Mouse (Mus musculus) spleen, adult 2 months (tissue): ENCODE results near the gene Per1.

Experiments
- CTCF ChIP-seq: fragments of 200-500 bp; IDR thresholded peaks from 2 replicates; pipeline ENCODE4 v1.5.1; 2011; ENCODE audit warnings: mild to moderate bottlenecking, inconsistent platforms; ENCODE audit not compliant: insufficient read depth, insufficient read length, insufficient replicate concordance; ENCODE audit errors: extremely low read depth
- POLR2A ChIP-seq: fragments of 200-500 bp; IDR thresholded peaks from 2 replicates; pipeline ENCODE4 v1.6.1; 2011; ENCODE audit warnings: low read depth, low read length, inconsistent platforms

DNA sequence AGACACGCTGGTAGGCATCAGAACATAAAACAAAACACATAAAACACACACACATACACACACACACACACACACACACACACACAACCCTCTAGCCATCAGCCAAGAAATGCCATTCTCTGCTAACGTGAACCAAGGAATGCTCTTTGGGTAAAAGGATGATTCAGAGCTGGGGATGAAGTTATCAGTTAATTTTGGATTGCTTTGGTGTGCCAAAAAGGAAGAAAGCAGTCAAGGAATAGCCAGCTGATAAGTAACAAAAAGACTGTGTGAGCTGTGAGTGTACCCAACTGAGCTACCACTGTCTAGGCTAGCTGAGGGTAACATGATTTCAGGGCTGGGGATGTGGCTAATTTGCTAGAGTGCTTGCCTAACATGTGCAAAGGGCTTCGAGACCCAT, 19.0 kb downstream of the Per1 start:
- TF ChIP-seq POLR2A (no peak), CTCF (no peak)
